Mouse (Mus musculus): ENCODE results near the gene Adm.
A peak's percentile ranks its signal among the peaks of the same experiment; 100 is the strongest.
"Not testable (repeated sequence)": the region's sequence is repeated elsewhere in the genome, so short reads cannot be mapped to it uniquely, and the experiment has no call there.

Adm gene

DNA sequence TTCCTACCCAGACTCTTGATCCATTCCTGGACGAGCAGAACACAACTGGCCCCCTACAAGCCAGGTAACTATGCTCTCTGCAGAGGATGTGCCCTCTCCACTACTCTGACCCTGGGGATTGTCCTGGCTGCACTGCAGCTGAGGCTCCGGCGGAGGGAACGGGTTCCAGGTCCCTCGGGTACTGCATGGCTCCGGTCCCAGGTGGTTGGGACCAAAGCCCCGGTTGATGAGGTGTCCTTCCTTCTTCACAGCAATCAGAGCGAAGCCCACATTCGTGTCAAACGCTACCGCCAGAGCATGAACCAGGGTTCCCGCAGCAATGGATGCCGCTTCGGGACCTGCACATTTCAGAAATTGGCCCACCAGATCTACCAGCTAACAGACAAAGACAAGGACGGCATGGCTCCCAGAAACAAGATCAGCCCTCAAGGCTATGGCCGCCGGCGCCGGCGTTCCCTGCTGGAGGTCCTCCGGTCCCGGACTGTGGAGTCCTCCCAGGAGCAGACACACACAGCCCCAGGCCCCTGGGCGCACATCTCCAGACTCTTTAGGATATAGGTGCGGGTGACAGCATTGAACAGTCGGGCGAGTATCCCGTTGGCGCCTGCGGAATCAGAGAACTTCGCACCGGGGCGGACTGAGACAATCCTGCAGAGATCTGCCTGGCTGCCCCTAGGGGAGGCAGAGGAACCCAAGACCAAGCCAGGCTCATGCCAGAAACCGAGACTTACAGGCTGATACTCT is 1.3 kb downstream of the Adm start:
- peak in 1 of 2 experiments; percentile 33 for DNase-seq (ENCODE audit: low spot score in 2 of 2)

DNA sequence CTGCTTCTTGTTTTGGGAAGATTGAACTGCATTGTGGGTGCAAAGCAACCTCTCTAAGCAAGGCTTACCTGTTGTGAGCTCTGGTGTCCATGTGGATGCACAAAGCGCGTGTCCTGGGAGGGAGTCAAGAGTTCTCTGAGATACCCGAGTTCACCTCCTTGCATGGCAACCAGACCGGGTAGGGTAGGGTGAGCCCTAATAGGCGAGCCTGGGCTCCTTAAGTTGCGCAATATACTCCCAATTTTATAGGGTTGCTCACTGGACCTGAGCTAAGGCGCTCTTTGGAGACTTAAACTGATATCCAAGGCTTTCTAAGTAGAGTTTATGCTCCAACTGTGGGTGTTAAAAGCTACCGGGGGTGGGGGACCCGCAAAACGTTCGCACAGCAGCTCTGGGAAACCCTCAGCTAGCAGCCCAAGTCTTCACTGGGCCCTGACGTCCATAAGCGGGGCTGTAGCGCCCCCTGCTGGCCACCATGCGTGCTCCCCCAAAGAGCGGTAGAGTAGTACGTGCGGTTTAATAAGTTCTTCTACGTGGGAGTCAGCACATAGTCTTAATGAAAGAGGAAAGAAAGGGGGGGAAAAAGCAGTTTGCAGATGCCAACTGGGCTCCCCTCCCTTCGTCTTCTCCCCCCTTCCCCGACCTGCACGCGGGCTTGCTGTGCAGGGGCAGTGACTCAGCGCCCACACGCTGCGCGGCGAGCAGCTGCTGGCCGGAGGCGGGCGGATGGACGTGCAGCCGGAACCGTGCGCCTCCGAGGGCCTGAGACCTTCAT is 2.6 kb downstream of the Adm start:
- DNase-seq (ENCODE audit: low spot score in 2 of 2) = peak; percentile 78 to 83

DNA sequence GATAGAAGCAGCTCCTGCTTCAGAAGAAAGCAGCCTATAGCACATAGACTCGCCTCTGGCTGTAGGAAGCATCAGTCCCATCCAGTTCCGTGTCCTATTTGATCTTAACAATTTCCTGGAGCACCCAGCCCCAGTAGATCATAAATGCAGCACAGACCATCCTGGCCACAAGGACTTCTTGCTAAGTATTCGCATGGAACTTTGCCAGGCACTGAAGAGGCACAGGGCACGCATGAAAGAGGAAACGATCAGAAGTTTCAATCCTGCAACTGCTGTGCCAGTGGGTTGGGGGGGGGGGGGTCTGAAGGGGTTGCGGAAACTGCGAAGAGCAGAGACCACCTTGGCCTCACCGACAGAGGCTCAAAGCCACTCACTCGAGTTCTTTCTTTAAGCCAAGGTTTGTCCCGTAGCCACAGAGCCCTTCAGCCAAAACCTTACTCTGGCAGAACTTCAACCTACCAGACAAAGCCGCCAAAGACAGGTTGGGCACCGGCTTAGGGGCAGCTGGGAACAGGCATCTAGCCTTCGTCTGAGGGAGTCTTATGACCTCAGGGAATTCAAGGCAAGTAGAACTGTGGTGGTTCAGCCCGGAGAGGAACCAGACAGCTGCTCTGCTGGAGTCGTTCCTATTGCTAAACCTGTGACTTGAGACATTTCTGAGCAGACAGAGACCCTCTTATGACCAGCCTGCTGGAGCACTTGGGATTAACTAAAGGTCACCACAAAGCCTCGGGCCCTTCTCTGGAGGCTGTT is 3.9 kb downstream of the Adm start:
- no peak for DNase-seq (ENCODE audit: low spot score in 2 of 2)

DNA sequence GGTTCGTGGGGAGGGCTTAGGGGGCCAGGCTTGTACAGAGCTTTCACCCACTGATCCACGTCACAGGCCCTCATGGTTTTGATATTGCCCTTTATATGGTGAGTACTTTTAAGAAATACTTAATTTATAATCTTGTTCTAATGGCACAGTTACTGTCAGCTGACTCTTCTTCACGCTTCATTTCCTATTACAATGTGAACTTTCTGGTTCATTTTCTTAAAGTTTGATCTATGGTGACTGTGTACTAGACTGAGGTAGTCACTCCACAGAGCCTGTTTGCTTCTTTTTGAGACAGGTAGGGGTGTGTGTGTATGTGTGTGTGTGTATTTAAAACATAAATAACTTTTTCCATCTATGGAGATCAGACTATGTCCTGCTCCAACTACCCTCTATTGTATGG is 8.5 kb downstream of the Adm start:
- no peak for DNase-seq (ENCODE audit: low spot score in 2 of 2)

DNA sequence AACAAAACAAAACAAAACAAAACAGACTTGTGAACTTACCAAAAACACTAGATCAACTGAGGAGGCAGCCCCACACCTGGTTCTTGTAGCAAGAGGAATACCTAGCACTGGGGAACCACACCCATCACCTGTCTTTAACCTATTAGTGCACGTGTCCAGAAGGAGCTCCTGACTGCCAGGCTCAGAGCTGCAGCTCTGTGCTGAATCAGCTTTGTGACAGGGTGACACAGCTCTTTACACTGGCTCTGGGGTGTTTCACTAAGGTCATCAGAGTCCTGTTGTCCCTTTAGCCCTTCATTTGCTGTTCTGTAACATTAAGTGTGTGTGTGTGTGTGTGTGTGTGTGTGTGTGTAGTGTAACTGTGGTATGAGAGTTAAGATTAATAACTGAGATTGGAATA is 9.1 kb downstream of the Adm start:
- no peak for DNase-seq (ENCODE audit: low spot score in 2 of 2)

DNA sequence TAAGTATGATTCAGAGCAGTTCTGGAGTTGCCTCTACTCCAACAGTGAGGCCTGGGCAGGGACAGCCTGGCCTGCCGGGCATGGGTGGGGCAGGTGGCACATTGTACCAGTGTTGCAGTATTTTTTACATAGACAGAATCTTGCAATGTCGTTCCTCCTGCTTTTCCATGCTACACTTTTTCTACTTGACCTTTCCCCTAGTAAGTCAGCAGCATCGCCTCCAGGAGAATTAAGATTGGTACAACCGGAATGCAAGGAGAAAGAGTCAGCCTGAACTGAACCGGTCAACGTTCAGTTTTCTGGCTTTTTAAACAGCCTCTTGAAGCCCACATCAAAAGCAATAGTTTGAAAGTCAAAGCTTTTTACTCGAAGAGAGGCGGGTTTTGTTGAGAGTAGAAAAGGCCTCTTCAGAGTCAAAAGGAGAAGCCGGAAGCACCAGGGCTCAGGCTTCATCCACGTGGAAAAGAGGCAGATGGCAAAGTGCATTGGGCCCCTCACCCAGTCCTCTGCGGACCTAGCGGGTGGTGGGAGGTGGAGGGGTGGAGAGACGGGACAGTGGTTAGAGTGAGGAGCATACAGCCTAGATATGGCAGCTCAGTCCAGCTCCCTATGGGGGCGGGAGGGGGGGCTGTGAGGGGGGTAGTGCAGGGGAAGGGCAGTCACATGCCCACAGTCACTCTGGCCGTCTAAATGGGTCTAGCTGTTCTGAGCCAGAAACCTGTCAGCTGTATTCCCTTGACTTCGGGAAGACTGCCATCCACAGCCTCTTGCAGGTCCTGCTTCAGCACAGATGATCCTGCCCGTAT is 11.0 kb downstream of the Adm start:
- DNase-seq (ENCODE audit: low spot score in 2 of 2) = peak in 1 of 2 experiments; percentile 51

DNA sequence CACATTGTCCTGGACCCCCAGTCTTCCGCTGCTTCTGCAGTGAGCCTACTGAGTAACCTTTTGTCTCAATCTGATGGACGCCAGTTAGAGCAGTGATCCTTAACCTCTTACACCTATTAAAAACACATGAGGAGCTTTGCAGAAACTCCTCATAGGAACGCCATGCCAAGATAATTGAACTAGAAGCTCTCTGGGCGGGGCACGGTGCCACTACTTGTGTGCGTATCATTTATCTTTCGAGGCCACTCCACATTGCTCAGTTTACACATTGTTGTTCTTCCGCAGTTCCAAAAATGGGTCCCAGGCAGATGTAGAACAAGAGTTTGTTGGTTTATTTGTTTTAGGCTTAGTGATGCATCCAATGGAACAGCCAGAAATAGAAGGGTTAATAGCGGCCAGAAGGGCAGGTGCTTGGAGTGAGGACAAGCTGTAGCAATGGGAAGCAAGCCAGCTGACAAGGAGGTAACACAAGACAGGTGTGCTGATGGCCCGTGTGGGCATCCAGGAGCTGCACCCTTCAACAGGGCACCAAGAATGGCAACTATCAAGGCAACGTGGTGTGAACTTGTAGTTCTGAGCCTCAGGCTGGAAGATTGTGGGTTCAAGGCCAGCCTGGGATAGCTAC is 11.9 kb downstream of the Adm start:
- no peak for DNase-seq (ENCODE audit: low spot score in 2 of 2)

DNA sequence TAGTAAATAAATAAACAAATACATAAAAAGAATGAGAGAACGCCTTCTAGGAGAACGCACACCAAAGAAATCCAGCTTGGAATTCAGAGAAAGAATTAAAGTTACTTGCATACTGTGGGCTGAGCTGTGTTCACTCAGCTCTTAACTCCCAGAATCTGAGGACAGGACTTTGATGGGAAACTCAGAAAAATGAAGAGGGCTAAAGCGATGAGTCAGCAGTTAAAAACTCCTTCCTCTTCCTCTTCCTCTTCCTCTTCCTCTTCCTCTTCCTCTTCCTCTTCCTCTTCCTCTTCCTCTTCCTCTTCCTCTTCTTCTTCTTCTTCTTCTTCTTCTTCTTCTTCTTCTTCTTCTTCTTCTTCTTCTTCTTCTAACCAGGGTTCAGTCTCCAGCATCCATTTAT is 12.5 kb downstream of the Adm start:
- DNase-seq (ENCODE audit: low spot score in 2 of 2) = not testable (repeated sequence)

DNA sequence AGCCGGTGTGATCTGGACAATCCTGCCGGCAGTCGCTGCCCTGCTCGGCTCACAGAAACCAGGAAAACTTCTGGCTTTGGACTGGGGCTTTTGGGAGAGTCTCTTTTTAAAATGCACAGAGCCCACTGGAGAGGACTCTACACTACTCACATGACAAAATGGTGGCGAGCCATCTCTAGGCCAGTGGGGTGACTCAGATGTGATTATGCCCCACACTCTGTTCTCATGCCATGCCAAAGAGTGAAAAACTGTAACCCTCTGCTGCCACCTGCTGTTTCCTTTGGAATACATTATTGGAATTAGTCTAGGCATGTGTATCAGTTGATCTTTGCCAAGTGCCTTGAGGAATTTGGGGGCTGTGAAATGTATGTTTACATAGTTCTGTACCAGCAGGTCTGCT is 17.9 kb downstream of the Adm start:
- peak in 1 of 2 experiments; percentile 57 for DNase-seq (ENCODE audit: low spot score in 2 of 2)

DNA sequence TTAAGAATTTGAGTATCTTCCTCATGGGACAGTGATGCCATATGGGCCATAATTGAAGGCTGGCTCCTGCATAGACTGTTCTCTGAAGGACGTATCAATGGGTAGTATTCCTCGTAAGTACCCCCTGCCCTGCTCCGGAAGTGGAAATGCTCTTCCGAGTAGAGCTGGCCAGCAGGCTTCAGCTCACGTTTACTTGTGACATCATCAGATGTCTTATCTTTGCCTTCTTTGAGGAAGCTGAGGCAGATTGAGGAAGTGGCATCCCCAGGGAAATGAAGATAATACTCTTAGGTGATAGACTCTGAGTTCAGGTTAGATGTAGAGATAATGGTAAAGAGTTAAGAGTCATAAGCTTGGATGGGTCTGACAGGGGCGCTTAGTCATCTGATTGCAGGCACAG is 18.4 kb downstream of the Adm start:
- no peak for DNase-seq (ENCODE audit: low spot score in 2 of 2)

DNA sequence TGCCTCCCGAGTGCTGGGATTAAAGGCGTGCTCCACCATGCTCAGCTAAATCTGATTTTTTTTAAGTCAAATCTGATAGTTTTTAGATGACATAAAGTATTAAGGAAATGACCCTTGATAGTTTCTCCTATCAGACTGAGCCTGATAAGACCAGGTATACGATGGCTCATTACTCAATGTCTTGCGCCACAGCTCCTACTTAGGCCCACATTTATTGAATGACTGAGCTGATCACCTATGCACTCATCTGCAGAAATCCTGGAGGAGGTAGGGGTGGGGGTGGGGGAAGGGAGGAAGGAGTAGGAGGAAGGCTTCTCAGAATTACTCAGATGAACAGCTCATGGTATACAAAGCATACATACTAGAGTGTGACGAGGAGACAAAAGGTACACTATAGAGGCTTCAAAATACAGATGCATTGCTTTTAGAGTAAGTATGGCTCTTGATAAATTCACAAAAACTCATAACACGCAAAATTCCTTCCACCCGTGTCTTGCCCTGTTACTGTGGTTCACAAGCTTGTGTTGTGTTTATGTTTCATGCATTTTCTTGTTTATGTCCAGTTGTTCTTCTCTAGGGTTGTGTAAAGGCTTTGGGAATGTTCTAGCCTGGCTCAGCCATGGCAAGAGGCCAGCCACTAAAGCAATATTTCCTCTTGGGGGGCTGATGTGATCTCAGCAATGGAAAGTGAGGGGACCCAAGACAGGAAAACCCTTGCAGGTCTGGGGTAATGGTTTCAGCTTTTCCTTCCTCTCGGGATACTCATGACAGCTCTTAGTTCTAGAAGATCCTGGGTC is 19.3 kb downstream of the Adm start:
- no peak for DNase-seq (ENCODE audit: low spot score in 2 of 2)

DNA sequence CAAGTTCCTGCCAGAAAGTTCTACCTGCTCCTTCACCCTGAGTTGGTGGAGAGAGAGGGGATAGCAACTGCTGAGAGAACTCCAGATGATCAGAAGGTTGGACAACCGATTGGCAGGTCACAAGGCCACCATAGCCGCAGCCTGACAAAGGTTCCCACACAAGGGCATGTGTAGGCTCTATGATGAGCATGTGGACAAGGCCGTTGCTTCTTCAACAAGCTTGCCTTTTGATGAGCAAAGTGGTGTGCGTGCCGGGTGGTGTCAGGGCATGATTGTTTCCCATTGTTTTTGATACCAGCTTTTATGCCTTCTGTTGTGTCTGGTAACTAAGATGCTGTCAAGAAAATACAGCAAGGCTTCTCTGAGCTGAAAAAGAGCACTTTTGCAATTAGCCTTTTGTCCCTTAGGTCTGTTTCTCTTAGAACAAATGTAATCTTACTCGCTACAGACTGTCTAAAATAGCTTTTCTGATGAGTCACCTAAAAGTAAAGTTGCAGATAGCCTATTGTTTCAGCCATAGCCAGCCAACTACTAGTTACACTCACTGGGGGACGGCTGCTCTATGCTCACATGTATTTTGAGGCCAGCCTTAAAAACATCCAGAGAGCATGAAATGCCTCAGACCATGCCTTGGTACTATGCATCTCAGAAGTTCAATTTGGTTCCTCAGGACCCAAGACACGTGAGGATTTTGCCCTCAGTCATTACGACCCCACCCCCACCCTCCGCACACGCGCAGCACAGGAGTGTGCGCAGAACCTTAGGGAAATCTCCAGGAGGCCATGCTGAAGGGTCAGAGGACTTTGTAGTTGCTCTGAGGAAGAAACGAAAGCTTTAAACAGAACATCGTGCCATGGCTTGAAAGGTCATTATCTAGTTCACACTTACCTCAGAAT is 20.3 kb downstream of the Adm start:
- no peak for DNase-seq (ENCODE audit: low spot score in 2 of 2)

DNA sequence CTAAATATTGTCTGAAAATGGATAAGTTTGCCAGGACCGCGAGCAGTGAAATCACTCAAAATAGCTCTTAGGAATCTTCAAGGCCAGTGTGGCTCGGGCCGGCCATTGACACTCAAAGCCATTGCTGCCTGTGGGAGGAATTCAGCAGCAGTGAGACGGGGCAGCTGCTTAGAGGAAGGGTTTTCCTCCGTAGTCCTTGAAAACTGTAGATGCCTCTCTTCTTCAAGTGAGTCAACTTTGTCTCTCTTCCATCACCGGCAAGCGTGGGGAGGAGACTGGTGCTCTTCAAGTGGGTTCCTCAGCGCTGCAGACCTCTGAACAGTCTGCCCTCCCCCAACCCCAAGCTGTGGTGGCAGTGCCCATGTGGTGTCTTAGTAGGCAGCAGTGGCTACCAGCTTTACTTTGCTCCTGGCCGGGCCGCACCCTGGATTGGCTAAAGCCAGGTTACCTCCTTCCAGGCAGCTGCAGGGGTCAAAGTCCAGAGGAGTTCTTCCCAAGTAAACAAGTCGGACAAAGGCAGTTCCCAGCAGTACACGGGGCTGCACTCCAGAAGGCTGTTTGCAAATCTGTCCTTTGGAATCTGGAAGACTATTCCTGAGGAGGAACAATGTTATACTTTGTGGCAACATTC is 21.1 kb downstream of the Adm start:
- DNase-seq (ENCODE audit: low spot score in 2 of 2) = peak in 1 of 2 experiments; percentile 26

DNA sequence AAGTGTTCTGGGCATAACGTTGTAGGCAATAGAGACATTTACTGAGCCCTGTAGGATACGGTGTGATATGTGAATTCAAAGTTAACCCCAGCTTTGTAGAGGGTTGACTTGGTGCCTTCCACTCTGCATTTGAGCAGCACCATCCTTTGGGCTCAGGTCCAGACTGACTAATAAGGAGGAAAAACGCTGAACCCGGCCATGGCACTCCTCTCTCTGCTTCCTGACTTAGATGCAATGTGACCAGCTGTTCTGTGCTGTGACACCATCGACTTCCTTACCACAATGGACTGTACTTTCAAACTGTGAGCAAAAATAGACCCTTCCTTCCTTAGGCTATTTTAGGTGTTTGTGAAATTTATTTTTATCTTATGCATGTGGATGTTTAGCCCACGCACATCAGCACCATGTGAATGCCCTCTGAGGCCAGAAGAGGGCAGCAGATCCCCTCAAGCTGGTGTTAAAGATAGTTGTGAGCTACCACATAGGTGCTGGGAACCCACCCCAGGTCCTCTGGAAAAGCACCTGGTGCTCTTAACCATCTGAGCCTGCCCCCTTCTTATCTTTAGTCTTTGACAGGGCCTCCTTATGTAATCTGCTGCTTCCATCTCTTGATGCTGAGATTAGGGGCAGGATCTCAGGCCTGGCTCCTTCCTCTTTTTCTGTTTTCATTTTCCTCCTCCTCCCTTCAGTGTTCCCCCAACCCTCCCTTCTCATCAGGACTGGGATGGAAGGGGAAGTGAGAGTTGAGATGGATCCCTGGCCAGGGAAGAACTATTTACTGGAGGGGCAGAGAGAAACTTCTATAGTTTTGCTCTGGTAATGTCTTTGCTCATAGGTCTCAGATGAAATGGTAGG is 21.9 kb downstream of the Adm start:
- DNase-seq (ENCODE audit: low spot score in 2 of 2) = no peak

DNA sequence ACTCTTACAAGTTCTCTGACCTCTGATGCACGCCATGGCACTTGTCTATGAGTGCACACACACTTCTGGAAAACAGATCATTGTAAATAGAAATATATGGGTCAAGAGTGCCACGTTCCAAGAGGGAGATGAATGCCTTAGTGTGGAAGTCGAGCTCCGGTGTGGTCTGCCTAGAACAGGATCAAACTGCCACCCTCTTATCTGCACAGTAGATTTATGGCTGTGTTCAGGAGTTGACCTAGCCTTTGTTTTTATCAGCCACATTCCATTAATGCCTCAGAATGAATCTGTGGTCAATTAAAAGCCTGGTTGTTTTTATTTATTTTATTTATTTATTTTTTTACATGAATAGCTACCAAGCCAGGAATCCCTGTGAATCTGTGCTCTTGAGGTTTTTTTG is 23.0 kb downstream of the Adm start:
- peak in 1 of 2 experiments; percentile 15 for DNase-seq (ENCODE audit: low spot score in 2 of 2)

DNA sequence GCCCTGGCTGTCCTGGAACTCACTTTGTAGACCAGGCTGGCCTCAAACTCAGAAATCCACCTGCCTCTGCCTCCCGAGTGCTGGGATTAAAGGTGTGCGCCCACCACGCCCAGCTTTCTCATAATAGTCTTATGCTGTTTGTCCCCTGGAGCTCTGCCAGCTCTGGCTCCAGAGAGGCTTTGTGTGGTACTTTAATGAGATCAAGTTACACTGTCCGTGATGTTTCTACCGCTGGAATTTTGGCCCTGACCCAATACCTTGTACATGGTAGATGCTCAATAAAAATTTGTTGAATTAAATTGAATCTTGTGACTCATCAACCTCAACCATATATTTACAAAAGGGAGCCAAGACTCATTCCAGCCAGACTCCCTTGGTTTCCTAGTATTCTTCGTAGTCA is 23.6 kb downstream of the Adm start:
- peak in 1 of 2 experiments; percentile 21 for DNase-seq (ENCODE audit: low spot score in 2 of 2)

DNA sequence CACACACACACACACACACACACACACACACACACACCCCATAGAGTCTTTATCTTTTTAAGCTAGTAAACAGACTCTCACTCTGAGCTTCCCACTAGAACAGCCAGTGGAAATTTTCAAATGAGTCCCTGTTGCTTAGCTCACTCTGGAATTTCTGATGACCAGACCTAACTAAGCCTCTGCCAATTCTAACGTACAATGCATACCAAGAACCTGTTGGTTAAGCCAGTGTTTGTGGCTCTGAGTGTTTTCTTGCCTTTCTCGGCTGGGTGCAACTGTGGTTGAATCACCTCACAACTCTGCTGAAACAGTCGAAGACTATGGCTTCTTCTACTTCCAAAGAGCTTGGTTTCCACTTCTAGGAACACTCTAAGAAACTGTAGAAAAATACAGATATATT is 27.8 kb downstream of the Adm start:
- DNase-seq (ENCODE audit: low spot score in 2 of 2) = no peak

DNA sequence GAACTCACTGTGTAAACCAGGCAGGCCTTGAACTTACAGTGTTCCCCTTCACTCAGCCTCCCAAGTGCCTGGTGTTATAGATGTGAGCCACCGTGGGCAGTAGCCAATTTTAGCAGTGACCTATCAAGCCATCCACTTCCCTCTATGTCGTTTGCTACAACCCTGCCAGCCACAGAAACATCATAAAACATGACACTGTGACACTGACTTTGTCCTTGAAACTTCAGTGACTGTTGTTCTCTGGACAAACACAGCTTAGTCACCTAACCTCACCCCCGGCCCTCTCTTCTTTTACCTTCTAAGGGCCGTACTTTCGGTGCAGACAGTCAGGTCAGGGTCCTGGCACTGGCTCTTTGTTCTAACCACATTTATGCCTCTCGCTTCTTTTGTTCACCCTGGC is 28.5 kb downstream of the Adm start:
- no peak for DNase-seq (ENCODE audit: low spot score in 2 of 2)

Measured in urinary bladder, postnatal 36 days (tissue).